Mouse (Mus musculus) right cerebral cortex, adult 2 months (tissue): Measurements from ENCODE around the gene Naf1.

ENCODE experiments used
- DNase-seq, 2 experiments: peaks; one replicate each; pipeline ENCODE4 v3.0.0; 2021 to 2022; ENCODE audit warnings: low spot score in 2 of 2

The Naf1 gene

DNA sequence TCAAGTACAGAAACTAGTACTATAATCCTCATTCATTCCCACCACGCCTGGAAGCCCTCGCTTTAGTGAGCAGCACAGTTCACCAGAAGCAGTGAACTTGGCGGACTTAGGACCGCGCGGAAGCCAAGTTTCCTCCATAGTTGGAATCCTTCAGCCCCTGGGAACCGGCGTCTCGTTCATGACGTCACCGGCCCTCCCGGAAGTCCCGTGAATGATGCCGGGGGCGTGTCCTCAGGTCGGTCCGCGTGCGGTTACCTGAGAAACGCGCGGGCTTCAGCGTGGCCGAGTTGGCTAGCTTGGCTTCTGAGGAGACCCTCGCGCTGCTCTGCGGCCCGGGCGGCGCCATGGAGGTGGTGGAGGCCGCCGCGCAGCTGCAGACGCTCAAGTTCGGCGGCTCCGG lies at the start of gene Naf1:
TSS of gene Naf1 (plus strand) at position 195 of the 400 bp plus-strand sequence.
- peak; percentile 97 for DNase-seq

DNA sequence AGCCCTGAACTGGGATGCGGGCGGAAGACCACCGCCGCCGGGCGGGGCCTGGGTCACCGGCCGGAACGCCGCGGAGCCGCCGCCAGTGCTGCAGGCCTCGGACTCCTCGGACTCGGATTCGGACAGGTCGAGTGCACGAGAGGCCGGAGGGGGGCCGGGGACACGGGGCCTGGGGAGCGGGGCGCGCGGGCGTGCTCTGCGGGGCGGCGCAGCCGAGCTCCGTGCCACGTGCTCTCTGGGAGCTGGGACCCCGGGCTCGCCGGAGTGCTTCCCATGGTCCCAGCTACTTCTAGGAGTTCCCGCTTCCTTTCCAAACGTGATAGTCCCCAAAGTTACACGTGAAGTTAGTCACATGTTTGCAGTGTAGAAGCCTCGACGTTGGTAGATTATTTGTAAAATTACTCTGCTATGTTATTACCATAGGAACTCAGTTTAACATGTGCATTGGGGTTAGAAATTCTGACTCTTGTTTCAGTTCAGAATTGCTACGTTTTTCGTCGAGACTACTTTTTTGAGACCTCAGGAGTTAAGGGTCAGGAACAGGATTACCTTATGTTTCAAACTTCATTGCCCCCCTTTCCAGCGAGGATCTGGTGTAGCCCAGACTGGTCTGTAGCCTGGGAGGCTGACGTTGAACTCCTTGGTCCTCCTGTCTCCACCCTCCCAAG lies 1.0 kb downstream of the Naf1 start:
- DNase-seq: peak in 1 of 2 experiments; percentile 10

DNA sequence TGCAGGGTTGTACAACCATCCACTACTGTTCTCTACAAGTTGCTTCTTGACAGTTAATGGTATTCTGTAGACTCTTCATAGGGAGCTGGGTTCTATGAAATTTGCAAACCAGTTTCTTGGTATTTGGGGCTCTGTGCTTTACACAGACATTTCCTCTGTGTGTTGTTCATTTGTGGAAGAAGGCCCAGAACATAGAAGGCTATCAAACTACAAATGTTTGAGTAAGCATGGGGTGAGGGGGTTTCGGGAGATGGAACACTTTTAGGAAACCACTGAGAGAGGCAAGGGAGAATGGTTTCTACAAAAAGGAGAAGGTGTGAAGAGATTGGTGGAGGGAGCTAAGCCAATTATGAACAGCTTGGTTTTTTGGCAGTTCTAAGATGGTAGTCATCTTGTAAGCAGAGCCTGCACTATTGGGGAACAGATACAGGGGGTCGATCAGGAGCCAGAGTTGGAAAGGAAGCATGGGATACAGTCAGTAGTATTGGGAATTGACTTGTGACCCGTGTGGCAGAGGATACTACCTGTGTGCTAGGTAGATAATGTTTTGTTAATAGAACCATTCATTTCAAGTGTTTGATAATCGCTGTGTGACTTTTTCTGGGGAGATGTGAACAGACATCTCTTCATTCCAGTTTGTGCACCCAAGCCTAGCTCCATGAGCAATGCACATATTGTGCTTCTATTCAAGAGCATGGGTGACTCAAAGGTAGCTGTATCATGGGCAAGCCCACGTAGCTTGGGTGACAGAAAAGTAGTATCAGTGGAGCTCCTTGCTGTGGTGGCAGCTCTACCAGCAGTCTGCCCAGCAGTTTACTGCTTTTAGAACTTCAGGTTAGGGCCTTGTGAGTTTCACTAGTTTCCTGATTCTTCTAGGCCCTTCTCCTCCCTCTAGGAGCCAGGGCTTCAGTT lies 1.8 kb downstream of the Naf1 start:
- peak; percentile 13 to 26 for DNase-seq

DNA sequence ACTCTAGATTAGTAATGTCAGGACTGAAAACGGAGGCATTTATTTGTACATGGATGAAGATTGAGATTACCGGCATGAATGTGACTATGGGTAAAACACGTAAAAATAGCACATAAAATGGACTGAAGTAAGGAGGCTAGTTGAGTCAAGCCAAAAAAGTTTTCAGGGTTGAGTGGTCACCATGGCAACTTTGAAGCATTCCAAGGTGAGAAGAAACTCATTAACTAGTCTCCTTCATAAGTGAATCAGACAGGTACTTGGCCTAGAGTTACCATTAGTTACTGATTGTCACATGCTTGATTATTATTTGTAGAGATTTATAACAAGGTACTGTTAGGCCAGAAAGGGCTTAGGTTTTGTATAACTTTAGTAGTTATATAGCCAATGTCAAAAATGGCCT lies 3.7 kb downstream of the Naf1 start:
- DNase-seq: no peak

DNA sequence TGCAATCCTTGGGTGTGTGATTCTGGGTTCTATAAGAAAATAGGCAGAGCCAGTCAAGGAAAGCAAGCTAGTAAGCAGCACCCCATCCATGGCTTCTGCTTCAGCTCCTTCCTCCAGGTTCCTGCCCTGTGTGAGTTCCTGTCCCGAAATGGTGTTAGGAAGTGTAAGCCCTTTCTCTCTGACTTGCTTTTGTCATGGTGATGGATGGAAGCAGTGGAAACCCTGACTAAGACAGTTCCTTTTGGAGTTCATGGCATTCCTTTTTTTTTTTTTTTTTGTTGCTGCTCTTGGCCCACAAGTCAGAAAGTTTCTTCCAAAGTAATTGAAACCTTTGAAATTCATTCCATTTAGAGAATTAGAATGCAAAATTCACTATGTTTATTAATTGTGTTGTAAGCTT lies 5.1 kb downstream of the Naf1 start:
- DNase-seq: no peak

DNA sequence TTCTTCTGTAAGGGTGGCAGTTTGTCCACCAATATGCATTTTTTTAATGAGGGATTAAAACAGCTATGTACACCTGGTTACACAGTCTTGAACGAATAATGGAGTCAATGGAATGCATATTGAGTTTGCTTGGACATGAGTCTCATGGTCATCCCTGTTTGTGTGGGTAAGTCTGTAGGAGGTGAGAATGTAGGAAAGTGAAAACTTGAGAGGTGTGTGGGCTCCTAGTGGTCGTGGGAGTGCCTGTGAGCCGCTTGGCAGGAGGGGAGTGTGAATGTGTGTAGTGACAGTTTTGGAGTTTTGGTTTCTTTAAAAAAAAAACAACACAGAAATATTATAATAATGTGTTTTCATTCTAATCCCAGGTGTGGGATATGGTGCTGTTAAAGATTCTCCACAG lies 7.7 kb downstream of the Naf1 start:
- DNase-seq: peak in 1 of 2 experiments; percentile 18

DNA sequence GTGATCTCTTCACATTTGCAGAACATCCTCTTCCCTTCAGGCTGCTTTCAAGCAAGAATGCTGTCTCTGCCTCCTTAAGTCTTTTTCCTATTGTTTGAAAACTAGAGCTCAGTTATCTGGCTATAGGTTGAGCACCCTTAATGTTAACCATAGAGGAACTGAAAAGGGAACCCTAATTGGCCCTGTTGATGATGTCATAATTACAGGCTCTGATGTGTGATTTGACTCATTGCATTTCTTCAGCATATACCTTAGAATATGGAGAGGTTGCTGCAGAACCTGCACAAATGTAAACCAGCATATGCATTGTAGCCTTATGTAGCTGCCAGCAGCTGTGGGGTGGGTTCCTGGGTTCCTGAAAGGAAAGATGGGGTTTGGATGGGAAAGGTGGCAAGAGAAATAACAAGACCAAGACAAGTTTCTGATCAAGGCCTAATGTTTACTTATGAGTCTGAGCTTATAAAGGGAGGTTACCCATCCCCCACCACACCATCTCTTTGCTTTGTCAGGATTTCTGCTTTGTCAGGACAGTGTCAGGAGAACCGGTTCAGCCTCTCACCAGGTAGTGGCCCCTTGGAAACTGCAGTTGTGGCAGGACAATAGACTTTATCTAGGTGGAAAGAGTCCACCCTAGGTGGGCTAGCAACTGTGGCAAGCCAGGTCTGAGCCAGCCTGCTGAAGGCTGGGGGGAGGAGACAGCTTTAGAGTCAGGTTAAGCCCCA lies 9.4 kb downstream of the Naf1 start:
- DNase-seq: no peak

DNA sequence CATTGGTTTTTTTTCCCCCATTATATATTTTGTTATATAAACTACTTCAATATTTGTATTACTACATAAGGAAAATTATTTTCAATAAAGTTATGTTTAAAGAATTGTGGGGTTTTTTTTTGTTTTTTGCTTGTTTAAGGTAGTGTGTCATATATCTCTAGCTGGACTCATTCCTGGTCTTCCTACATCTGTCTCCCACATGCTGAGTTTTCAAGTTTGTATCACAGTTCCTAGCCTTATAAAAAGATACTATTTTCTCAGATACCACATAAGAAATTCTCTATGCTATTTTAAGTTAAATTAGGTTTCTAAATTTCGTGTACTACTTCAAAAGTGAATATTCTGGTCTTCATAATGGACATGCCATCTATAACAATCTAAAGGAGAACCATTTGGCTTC lies 23.8 kb downstream of the Naf1 start:
- DNase-seq: no peak

DNA sequence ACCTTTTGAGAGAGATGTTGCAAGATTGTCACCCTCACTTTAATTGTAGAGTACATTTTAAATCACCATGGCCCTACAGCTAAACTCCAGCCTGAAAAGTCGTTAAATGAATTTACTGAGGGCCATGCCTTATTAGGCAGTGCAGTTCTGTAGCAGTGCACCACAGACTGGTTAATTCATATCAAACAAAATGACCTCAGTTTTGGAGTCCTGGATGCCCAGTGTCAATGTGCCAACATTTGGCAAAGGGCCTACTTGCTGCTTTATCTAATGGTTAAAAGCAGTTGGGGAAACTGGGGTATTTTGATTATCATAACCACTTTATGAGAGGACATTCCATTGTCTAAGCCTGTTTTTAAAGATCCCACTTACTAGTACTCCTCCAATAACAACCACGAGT lies 31.9 kb downstream of the Naf1 start:
- DNase-seq: no peak

DNA sequence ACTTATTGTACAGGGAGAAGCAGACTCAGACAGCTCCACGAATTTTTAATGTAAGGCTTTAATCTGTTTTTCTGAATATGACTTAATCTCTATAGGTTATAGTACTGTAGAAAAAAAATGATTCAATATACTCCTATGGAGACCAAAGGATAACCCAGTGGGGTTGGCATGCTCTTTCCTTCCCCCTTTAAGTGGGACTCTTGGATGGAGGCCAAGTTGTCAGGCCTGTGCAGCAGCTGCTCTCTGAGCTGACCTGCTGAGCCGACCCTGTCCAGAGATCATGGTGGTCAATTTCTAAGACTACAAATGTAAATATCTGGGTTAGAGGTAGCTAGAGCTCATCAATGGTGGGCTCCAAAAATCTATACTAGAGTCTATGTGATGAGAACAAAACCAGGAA lies 45.0 kb downstream of the Naf1 start:
- DNase-seq: no peak

DNA sequence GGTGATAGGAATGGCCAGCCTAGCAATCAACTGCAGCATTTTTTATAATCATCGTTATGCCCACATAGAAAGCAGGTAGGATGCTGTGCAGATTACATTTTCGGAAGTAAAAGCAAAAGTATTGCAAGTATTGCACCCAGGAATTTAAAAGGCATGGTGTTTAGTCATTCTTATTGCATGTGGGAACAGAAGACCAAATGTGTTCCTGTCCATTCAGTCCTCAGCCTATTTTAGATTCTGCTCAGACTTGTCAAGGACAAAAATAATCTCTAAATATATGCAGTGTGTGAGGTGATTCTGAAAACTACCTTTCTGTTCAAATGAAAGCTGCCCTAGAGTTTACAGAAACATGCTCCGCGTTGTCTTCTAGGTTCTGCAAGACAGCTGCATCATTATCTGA lies 45.5 kb downstream of the Naf1 start:
- no peak for DNase-seq

DNA sequence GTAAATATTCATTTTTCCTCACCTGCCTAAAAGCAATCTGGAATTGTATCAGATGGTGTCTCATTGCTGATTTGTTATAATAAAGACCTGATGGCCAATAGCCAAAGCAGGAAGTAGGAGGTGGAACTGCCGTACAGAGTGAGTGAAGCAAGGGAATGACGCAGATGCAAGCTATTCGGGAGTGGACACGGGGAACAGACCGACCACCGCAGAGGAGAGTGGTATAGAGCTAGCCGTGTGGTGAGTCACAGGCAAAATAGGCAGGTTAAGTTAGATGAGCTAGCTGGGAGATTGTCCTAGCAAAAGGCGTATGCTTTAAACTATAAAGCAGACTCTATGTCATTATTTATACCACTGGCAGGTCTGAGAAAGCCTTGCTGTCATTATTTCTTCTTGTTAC lies 46.1 kb downstream of the Naf1 start:
- peak in 1 of 2 experiments; percentile 20 for DNase-seq

DNA sequence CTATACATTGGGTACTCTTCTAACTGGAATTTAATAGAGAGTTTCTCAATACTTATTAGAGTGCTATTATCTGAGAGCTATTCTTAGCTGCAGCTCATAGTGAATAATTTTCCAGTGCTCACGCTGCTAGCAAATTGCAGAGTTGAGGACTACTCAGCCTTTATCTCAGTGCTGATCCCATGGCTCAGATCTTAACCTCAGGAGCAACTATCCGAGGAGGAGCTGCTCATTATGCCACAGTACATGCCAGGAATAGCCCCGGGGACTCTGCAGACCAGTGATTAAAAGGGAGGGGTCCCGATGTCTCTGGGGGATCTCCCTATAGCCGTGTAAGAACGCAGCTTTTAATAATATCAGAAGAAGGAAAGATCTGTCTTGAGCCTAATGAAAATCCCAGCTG lies 50.7 kb downstream of the Naf1 start:
- no peak for DNase-seq

DNA sequence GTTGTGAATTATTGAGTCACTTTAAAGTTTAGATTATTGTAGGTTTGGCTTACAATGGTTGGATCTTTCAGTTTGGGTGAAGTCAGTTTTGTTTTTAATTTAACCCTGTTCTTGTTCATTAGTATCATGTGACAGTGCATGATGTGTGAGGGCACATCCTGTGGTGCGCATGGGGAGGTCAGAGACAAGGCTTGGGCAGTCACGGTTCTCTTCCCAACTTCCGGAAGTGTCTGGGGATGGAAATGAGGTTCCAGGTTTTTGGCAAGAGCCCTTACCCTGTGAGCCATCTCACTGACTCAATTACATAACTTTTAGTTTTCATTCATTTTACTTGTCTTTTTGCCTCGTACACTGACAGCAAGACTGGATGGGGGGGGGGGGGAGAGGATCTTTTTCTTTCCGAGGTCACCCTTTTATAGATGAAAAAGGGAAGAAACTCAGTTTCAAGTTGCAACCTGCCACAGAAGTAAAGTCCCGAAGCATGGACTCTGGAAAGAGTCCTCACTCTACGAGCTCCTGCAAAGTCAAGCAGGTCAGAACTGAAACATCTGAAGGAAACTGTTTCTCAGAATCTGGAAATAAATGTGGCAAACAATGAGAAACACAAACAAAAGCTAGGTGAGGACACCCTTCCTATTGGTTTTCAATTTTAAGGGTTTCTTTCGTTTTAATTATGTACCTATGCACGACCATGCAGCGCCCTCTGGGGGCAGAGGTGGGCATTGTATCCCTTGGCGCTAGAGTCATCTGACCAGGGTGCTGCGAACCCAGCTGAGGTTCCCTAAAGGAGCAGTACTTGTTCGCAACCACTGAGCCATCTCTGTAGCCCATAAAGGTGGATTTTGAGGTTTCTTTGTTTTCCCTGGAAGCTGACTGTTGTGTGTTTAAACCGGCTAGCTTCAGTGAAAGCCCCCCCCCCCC lies 53.9 kb downstream of the Naf1 start:
- DNase-seq: no peak

DNA sequence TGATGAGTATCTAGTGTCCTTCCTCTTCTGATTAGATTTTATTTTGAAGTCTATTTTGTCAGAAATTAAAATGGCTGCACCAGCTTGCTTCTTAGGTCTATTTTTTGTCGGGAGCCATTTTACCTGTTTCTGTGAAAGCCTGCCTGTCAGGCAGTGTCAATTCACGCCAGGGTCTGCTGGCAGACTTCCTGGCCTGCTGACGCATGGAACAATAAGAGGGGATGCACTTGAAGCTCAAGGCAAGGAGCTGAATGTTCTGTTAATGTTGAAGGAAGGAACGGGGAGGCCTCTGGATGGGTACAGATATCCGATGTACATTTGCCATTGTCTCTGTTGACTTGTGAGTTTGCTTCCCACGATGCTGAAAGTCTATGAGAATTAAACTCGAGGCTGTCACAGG lies 56.0 kb downstream of the Naf1 start:
- DNase-seq: no peak

DNA sequence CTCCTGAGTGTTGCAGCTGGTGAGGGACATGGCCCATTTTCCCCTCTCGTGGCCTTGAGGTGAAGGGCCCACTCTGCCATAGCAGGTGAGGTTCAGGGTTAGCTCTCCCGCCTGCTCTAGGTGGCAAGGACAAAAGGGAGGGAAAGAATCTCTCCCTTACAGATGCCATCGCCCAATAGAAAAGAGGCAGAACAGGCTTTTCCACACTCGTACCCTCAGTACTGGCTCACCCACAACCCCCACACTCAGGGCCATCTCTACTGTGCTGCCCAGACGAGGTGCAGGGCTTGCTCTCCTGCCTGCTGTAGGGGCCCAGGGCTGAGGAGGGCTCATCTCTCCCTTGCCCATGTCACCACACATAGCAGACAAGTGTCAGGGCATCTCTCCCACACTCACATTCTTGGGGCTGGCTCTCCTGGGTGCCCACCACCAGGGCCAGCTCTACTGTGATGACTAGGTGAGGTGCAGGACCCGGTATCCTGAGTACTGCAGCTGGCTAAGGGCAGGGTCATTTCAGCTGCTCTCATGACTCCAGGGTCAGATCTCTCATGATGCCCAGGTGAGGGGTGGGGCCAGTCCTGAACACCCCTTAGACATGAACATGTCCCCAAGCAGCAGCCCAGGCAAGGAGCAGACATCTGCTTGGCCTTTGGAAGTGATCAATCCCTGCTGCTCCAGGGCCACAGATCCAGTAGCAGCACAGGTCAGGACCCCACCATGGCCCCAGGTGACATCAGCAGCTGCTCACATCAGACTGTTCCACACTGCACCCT lies 57.9 kb downstream of the Naf1 start:
- DNase-seq: no peak

DNA sequence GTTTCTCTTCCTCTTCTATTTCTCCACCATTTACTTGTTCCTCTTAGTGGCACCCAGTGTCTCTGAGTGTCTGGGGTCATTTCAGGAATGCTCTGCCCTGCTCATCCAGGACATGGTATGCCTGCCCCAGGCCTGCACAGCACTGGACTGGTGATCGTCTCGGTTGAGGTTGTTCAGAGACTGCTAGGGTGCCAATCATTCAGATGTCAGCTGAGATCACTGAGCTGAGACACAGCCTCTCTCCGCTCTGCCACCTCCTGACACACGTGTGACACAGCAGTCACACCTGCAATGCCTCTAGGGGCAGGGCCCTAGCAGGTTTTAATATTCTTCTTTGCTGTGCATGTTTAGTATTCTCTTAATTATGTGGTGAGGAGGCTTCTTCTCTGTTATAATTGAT lies 58.5 kb downstream of the Naf1 start:
- no peak for DNase-seq

DNA sequence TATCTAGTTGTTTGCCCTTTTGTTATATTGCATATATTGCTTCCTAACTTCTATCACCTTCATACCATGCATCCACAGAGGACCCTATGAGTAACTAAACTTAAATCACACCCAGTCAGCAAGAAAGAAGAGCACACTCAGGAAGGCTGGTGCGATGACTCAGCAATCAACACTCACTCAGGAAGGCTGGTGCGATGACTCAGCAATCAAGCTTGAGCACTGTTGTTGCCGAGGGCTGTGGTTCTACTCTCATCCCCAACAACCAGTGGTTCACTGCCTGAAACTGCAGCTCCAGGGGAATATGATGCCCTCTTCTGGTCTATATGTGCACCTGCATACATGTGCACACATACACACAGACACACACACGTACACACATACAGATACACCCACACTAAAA lies 73.7 kb downstream of the Naf1 start:
- no peak for DNase-seq

DNA sequence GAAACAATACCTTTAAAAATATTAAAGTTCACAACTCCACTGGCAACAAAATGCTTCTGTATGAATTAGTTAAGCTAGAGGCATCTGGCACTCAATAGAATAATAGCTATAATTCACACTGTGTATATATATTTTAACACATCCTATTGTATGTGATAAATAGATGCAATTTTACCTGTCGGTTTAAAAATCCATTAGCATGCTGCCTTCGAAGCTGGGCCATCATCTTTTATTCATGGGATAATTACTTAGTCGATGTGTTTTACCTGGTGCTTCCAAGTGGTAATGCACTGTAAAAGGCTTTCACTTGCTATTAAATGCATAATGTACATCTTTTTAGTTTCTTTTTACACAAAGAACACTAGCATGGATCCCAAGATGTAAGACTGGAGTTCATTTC lies 76.2 kb downstream of the Naf1 start:
- no peak for DNase-seq
